9 mouse cellular contexts compared by ENCODE assay signal in the genomic region with DNA sequence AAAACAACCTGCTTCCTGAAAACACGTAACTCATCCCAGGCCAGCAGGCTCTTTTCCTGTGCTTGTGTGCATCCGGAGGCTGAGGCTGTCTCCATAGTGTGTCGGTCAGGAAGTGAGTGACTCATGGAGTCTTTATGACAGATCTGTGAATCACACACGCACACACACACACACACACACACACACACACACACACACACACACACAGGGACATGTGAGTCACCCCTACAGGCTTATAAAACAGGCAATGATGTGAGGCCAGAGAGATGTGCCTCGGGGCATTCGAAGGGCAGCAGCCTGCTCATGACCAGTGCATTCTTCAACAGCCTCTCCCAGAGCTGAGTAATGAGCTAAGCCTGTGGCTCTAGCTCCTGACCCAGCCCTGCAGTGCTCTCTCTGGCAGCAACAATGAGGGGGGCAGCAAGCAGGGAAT.
A peak's percentile ranks its signal among the peaks of the same experiment; 100 is the strongest.
DNase-seq lines count a peak whose midpoint lies in the region; ATAC-seq and TF ChIP-seq lines count a peak whose summit lies in the region.
"Had no signal": no experiment of that assay in that cellular context is flagged by ENCODE, and none has a peak within 500 bp of the region (broad histone marks: within the 10 kb centered on the region; RNA-seq: fewer than 3 reads in every experiment).

No protein-coding gene starts in this region.

- H3K4me2 ChIP-seq in kidney, postnatal 0 days (ENCODE audit: low read length) = no peak overlapping the region
- no peak overlapping the region for H3K4me2 ChIP-seq in neural tube, embryonic 11.5 days (ENCODE audit: low read depth)
- H3K4me2 ChIP-seq: embryonic facial prominence, embryonic 13.5 days; neural tube, embryonic 12.5 days had no signal

- H3K27ac ChIP-seq in heart, embryonic 10.5 days = peak overlapping the region; percentile 75; the same call in 1 of the 2 replicates
- peak overlapping the region; percentile 52; the same call in 1 of the 2 replicates for H3K27ac ChIP-seq in kidney, postnatal 0 days
- H3K27ac ChIP-seq in neural tube, embryonic 11.5 days (ENCODE audit: low read depth, low read length) = no peak overlapping the region
- H3K27ac ChIP-seq: embryonic facial prominence, embryonic 13.5 days; neural tube, embryonic 12.5 days had no signal

- H3K4me1 ChIP-seq in heart, embryonic 10.5 days = peaks cover 12% of the 10 kb centered on the region; the same call in 1 of the 2 replicates
- H3K4me1 ChIP-seq in kidney, postnatal 0 days (replicated peaks; ENCODE audit: insufficient read depth, low read length) = no peaks in the 10 kb centered on the region; the same call in 1 of the 2 replicates
- no peaks in the 10 kb centered on the region for H3K4me1 ChIP-seq in neural tube, embryonic 11.5 days (ENCODE audit: control insufficient read depth, insufficient read depth, low read length)
- H3K4me1 ChIP-seq: embryonic facial prominence, embryonic 13.5 days had no signal

- WGBS in heart, embryonic 10.5 days = 32% methylated on average over 6 of the region's 6 CpGs
- 39% methylated on average over 6 of the region's 6 CpGs for WGBS in kidney, postnatal 0 days
- 59% methylated on average over 6 of the region's 6 CpGs for WGBS in neural tube, embryonic 11.5 days

- peak; percentile 76 for ATAC-seq in CD4-positive, CD25-positive, alpha-beta regulatory T cell, adult 4 months
- ATAC-seq in kidney, postnatal 0 days (replicated peaks; ENCODE audit: low FRiP score, low read depth) = peak; percentile 92
- ATAC-seq in neural tube, embryonic 11.5 days (ENCODE audit: insufficient read depth, low FRiP score, low TSS enrichment) = no peak

- no peak overlapping the region for H3K4me3 ChIP-seq in heart, embryonic 10.5 days
- H3K4me3 ChIP-seq in kidney, postnatal 0 days (replicated peaks; ENCODE audit: low read depth, low read length) = no peak overlapping the region
- no peak overlapping the region for H3K4me3 ChIP-seq in neural tube, embryonic 11.5 days (ENCODE audit: low read depth, low read length)
- H3K4me3 ChIP-seq: embryonic facial prominence, embryonic 13.5 days; neural tube, embryonic 12.5 days had no signal

- TF ChIP-seq CTCF in kidney, postnatal 0 days (IDR thresholded peaks at IDR 0.05; ENCODE audit: low read depth) = no peak

- H3K27me3 ChIP-seq in heart, embryonic 10.5 days (ENCODE audit: insufficient read depth, poor library complexity, severe bottlenecking) = no peaks in the 10 kb centered on the region
- H3K27me3 ChIP-seq in kidney, postnatal 0 days (ENCODE audit: insufficient read depth, low read length) = no peaks in the 10 kb centered on the region
- H3K27me3 ChIP-seq in neural tube, embryonic 11.5 days (ENCODE audit: control insufficient read depth, insufficient read depth, low read length) = no peaks in the 10 kb centered on the region
- H3K27me3 ChIP-seq: embryonic facial prominence, embryonic 13.5 days; neural tube, embryonic 12.5 days had no signal

- H3K9me3 ChIP-seq in heart, embryonic 10.5 days = no peaks in the 10 kb centered on the region
- no peaks in the 10 kb centered on the region for H3K9me3 ChIP-seq in kidney, postnatal 0 days (replicated peaks; ENCODE audit: low read length)
- no peaks in the 10 kb centered on the region for H3K9me3 ChIP-seq in neural tube, embryonic 11.5 days (ENCODE audit: control insufficient read depth, low read length)

- H3K9ac ChIP-seq in kidney, postnatal 0 days (ENCODE audit: low read depth, low read length) = no peak overlapping the region
- H3K9ac ChIP-seq in neural tube, embryonic 11.5 days (ENCODE audit: low read length) = no peak overlapping the region
- H3K9ac ChIP-seq: embryonic facial prominence, embryonic 13.5 days; neural tube, embryonic 12.5 days had no signal

- peak; percentile 86 to 90 for DNase-seq in adrenal gland, adult (ENCODE audit: inconsistent age in 2 of 2, low spot score in 1 of 2)
- DNase-seq in heart, embryonic 10.5 days (ENCODE audit: low spot score) = peak; percentile 88
- peak; percentile 69 for DNase-seq in kidney, postnatal 0 days (ENCODE audit: low spot score)
- DNase-seq in neural tube, embryonic 11.5 days (ENCODE audit: low spot score) = peak; percentile 53
- no peak for DNase-seq in thymus, postnatal 25 days
- no peak for DNase-seq in cerebellum, adult 11 months

- H3K36me3 ChIP-seq in heart, embryonic 10.5 days = no peaks in the 10 kb centered on the region
- H3K36me3 ChIP-seq in kidney, postnatal 0 days (ENCODE audit: insufficient read depth, low read length) = no peaks in the 10 kb centered on the region
- H3K36me3 ChIP-seq in neural tube, embryonic 11.5 days (ENCODE audit: control insufficient read depth, insufficient read depth, low read length) = no peaks in the 10 kb centered on the region
- H3K36me3 ChIP-seq: embryonic facial prominence, embryonic 13.5 days; neural tube, embryonic 12.5 days had no signal

Comparison
In these comparisons a context has a peak if more than half of its experiments do, and no peak if none do; other contexts are left out.
1. DNase-seq: peak in adrenal gland, adult (2 of 2), heart, embryonic 10.5 days (single experiment), kidney, postnatal 0 days (single experiment) and neural tube, embryonic 11.5 days (single experiment); none in thymus, postnatal 25 days (single experiment) and cerebellum, adult 11 months (single experiment).